Mouse (Mus musculus) liver, adult (tissue): ENCODE results near the gene Nfkbie.

Experiments used
- GATA4 ChIP-seq: IDR thresholded peaks from 2 replicates; pipeline ENCODE4 v1.6.1; 2014; ENCODE audit warnings: mild to moderate bottlenecking, low read length; ENCODE audit not compliant: insufficient replicate concordance

Gene Nfkbie

DNA sequence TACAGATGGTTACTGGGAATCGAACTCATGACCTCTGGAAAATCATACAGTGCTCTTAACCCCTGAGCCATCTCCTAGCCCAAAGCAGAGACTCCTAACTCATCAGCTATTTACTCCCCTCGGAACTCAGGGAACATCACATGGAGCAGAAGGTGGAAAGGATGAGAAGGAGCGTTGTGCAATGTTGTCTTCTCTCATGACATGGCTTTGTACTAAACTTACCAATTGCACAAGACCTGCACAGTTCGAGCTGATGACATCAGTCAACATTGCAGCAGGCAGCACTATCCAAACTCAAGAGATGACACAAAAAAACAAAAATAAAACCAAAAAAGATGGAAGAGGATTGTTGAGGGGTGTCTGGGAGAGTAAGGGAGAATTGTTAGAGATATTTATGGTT is 52.9 kb downstream of the Nfkbie start:
- TF ChIP-seq GATA4 = no peak

DNA sequence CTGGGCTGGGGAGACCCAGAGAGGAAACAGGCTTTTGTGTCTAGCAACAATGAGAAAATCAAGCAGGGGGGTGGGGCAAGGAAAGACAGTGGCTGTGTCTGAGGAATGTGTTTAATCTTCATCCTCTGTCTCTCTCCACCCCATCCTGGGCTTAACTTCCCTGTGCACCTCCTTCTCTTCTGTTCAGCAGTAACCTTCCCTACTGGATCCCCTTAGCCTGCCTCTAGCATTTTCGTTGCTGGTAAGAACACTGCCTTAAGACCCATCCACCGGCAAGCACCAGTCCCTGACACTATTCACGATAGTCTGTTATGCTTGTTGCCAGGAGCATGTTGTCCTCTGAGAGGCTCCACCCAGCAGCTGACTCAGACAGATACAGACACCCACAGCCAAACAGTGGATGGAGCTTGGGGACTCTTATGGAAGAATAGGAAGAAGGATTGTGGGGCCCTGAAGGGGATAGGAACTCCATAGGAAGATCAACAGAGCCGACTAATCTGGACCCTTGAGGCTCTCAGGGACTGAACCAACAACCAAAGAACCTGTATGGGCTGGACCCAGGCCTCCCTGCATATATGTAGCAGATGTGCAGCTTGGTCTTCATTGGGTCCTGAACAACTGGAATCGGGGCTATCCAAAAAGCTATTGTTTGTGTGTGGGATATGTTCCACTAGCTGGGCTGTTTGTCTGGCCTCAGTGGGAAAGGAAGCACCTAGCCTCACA is 54.8 kb downstream of the Nfkbie start:
- no peak for TF ChIP-seq GATA4

DNA sequence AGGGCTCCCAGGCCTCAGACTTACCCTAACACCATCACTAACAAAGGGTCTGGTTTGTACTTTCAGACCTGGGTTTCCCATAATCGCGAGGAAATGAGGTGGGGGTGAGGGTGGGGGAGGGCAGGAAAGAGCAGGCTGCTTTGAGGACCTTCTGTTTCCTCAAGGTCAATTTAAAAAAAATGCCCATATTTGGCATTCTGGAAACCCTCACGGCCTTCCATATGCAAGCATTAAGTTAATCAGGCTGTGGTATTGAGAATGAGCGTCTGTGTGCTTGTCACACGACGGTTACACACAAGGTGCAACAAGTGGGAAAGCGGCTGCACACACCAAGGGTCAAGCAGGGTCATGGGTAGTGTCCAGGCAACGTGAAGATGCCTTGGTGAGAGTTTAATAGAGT is 56.5 kb downstream of the Nfkbie start:
- TF ChIP-seq GATA4 = no peak
